Mouse (Mus musculus) urinary bladder, postnatal 36 days (tissue): Measurements from ENCODE around the gene Commd3.
A peak's percentile ranks its signal among the peaks of the same experiment; 100 is the strongest.

Source experiments
- DNase-seq, 2 experiments: peaks; one replicate each; pipeline ENCODE4 v3.0.0; 2022; ENCODE audit warnings: low spot score in 2 of 2, mixed read lengths in 1 of 2

Gene Commd3

GRCm38 (mm10) chr2:18672133-18672765 is at the start of gene Commd3:
Commd3 (plus strand) TSS chr2:18672384.
- peak; percentile 95 to 96 for DNase-seq

GRCm38 (mm10) chr2:18623219-18623618 is 49.0 kb upstream of the Commd3 start:
- DNase-seq: no peak

DNA sequence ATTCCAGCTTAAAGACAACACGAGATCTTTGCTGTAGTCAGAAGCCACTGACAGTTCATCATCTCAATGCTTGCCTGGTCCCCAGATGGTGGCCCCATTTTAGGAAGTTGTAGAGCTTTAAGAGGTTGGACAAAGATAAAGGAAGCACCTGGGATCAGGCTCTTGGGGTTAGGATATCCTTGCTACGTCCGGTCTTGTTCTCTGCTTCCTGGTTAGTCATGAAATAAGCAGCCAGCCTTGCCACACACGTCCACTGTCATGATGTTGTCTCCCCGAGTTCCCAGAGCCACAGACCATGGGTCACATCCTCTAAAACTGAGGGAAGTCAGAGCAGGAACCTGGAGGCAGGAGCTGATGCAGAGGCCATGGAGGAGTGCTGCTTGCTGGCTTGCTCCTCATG is 41.6 kb upstream of the Commd3 start:
- DNase-seq: no peak

GRCm38 (mm10) chr2:18635052-18635451 is 37.1 kb upstream of the Commd3 start:
- peak in 1 of 2 experiments; percentile 9 for DNase-seq

GRCm38 (mm10) chr2:18648563-18648962 is 23.6 kb upstream of the Commd3 start:
- no peak for DNase-seq

GRCm38 (mm10) chr2:18654821-18655220 is 17.4 kb upstream of the Commd3 start:
- DNase-seq: no peak

DNA sequence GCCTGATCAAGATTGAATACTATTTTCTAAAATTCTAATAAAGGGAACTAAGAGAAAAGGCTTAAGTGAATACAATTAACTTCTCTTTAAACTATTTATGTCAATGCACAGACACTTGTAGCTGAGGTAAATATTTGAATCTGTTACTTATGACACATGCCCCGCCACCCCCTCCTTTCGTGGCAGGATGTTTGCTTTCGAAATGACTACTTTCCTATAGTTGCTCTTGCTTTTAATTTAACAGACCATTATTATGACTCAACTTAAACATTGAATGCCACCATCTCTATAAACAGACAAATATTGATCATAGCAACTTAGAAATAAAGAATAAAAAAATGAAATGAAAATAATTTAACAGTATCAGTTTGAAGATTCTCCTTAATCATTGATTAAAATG is 8.2 kb upstream of the Commd3 start:
- DNase-seq: no peak

DNA sequence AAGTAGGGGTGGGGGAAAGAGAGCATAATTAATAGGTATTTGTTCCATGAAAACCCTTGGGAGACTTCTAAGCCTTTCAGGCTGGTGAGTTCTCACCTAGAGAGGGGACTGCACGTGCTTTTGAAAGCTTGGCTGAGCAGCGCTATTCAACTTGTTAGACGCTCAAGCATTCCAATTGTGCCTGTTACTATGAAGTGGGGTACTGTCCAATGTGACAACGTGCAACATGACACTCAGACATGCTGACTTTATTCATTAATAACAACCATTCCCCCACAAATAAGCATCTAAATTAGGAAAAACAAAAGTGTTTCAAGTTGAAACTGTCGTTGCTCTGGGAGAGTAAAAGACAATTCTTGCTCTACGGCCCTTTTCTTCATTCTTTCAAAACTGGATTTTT is 1.1 kb upstream of the Commd3 start:
- no peak for DNase-seq

DNA sequence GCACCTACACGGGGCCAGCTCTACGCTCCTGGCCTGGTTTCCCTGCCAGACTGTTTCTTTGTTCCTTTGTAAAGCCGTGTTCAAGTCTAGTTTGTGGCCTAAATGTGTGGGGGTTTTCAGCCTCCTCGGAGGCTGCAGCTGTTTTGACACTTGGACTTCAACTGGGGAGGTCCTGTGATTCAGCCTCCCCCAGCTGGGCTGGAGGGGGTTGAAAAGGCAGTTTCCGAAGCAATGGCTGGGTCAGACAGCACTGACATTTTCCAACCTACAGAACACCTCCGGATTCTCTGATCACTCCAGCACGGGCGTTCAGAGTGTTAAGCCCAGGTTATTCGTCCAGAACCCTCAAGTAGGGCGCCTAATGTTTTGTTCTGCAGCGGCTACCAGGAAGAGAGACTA is 581 bp downstream of the Commd3 start:
- no peak for DNase-seq

DNA sequence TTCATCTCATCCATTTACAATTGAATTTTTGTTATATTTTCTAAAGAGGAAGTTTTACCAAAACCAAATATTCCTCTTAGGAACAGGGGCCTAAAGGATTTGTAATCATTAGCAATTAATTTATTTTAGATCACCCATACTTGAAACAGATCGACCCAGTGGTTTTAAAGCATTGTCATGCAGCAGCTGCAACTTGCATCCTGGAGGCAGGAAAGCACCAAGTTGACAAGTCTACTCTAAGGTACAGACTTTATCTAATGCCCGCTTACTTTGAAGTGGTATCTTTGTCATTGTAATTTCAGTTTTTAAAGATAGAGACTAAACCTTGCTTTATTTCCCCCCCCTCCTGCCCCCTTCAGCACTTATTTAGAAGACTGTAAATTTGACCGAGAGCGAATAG is 1.6 kb downstream of the Commd3 start:
- no peak for DNase-seq

DNA sequence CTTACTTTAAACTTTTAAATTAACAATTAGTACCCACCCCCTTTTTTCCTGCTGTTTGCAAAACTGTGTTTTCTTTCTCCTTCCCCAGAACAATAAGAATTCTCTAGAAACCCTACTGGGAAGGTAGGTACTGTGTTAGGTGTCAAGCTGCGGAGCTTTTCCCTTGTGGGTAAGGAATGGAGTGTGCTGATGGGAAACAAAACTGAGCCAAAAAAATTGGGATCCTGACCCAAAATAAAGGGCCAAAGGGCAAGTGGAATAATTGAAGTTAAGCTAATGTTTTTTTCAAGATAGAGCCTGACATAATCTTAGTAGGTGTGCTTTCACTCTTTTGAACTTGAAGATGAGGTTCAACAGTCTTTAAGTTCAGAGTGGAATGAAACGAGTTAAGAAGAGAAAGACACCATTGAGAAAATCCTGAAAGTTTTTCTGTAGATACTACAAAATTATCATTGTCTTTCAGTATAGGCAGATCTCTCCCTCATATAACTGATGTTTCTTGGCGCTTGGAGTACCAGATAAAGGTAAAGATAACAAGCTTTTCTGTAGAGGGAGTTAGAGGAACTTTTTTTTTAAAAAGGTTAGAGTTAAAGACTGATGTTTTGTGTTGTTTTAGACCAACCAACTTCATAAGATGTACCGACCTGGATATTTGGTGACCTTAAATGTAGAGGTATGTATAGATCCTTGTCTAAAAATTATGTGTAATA is 2.2 kb downstream of the Commd3 start:
- DNase-seq: no peak

DNA sequence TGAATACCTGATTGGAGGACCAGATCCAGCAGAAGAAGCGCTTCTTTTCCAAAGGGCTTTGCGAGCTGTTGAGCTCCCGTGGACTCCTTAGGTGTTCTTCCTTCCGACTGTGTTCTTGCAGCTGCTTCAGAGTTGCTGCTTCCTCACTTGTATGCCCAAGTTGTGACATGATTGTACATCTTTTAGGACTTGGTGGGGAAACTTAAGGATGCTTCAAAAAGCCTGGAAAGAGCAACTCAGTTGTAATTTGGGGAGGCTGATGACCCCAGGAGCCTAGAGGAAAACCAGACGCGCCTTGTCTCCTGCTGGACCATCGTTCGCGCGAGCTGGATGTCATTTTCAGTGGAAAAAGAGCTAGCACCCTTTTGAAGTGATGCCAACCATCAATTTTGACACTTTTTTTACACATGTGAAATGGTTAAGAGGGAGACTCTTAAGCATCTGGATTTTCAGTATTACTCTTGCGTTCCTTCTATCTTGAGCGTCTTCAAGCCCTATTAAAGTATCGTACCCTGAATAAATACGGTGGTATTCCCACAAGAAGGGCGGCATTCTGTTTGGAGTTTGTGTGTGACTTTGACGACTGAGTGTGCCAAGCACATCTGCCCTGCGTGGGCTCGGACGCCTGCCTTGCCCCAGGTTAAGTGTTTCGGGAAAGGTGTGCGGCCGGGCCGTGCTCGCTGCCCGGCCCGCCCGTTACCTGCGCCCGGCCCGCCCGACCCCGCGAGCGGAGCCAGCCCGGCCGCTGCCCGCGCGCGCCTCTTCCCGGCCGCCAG is 3.7 kb downstream of the Commd3 start:
- DNase-seq: no peak

- peak; percentile 59 to 65 for DNase-seq
These were observed 4.3 kb downstream of the Commd3 start for GRCm38 (mm10) chr2:18676457-18676935.

- DNase-seq: peak in 1 of 2 experiments; percentile 59
These were observed 4.8 kb downstream of the Commd3 start, which contains the start of gene Bmi1 for GRCm38 (mm10) chr2:18676936-18677491. Bmi1 (plus strand) TSS chr2:18677018.

- peak in 1 of 2 experiments; percentile 36 for DNase-seq
These were observed 5.7 kb downstream of the Commd3 start for GRCm38 (mm10) chr2:18677631-18678471.

DNA sequence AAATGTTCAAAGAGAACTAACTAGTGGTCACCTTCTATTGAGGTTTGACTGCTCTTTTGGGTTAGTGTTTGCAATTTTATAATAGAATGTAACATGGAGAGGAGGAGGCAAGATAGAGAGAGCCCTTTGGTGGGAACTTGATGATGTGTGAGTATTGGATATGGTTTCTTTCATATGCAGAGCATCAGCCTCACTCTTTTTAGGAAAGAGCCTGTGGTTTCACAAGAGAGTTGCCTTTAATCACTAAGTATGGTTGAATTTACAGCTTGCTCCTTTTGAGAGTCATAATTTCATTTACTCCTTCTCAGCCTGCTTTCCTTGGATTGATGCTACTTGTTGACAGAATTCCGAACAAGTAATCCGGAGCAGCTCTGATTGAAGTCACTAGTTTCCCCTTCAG is 7.5 kb downstream of the Commd3 start:
- no peak for DNase-seq

- no peak for DNase-seq
These were observed 8.3 kb downstream of the Commd3 start for GRCm38 (mm10) chr2:18680501-18680900.

DNA sequence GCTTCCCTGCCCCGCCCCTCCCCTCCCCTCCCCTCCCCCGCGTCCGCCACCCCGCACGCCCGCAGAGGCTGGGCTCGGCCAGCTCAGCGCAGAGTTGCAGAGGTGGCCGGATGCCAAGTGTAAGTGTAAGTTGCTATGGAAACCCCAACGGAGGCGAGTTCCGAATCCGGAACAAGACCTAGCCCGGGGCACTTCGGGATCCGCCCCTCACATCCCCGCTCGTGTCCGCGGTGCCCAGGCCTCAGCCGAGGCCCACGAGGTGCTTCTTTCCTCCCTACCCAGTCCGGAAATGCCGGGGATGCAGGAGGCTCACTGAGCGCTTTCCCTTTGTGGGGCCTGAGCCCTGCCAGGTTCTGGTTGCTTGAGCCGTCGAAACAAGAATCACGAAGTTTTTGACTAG is 8.8 kb downstream of the Commd3 start:
- peak in 1 of 2 experiments; percentile 18 for DNase-seq

- no peak for DNase-seq
These were observed 11.9 kb downstream of the Commd3 start for GRCm38 (mm10) chr2:18684062-18684461.

- DNase-seq: no peak
These were observed 14.2 kb downstream of the Commd3 start for GRCm38 (mm10) chr2:18686386-18686785.

GRCm38 (mm10) chr2:18686826-18687519 is 14.8 kb downstream of the Commd3 start:
- no peak for DNase-seq
